Mouse (Mus musculus) olfactory bulb, adult 2 months (tissue): ENCODE measurements around the gene Art2b. TPM values are rescaled to one million over a fixed set of nuclear protein-coding genes. Genes with fewer than 3 reads are reported as not detected.
"Not testable (repeated sequence)": the region's sequence is repeated elsewhere in the genome, so short reads cannot be mapped to it uniquely, and the experiment has no call there.

Experiments used
- H3K27ac ChIP-seq: fragments of 200-500 bp; 2 replicates; pipeline ENCODE4 v1.5.1; 2012; ENCODE audit warnings: low read depth, low read length; ENCODE audit not compliant: insufficient read depth
- H3K4me1 ChIP-seq: fragments of 200-500 bp; 2 replicates; pipeline ENCODE4 v1.6.1; 2012; ENCODE audit warnings: low read length; ENCODE audit not compliant: control insufficient read depth, insufficient read depth
- H3K4me3 ChIP-seq: fragments of 200-500 bp; 2 replicates; pipeline ENCODE4 v1.5.1; 2012; ENCODE audit warnings: mild to moderate bottlenecking, low read depth, low read length, moderate library complexity; ENCODE audit not compliant: insufficient read depth
- CTCF ChIP-seq: fragments of 200-500 bp; IDR thresholded peaks from 2 replicates; pipeline ENCODE4 v1.5.1; 2012; ENCODE audit warnings: low read depth, mild to moderate bottlenecking, low read length, moderate library complexity; ENCODE audit not compliant: insufficient read depth
- POLR2A ChIP-seq: fragments of 200-500 bp; IDR thresholded peaks from 2 replicates; pipeline ENCODE4 v1.6.1; 2012; ENCODE audit warnings: mild to moderate bottlenecking, low read depth, low read length, moderate library complexity; ENCODE audit not compliant: insufficient read depth
- WGBS: fragments of 180-500 bp; shearing (Covaris S2); methylation state at CpG from one replicate; pipeline ENCODE4 v1.1.7; 2018; 5-methylcytosine and 5-hydroxymethylcytosine counted together
- polyA plus RNA-seq: library from polyadenylated mRNA; stranded (reverse); fragments of >200 nt; gene quantifications from 2 replicates; pipeline ENCODE4 v1.2.4, GENCODE M21; 2012; ENCODE audit warnings: low replicate concordance; ENCODE audit not compliant: missing spikeins, insufficient read depth, insufficient read length

Art2b gene
- polyA plus RNA-seq, 1 experiment = not detected

- H3K27ac ChIP-seq = no peak overlapping the region
- H3K4me3 ChIP-seq = no peak overlapping the region
- H3K4me1 ChIP-seq = no peaks in the 10 kb centered on the region
- TF ChIP-seq CTCF = no peak
- TF ChIP-seq POLR2A = no peak
- 66% methylated on average over 3 of the region's 3 CpGs for WGBS
Observed at GRCm38 (mm10) chr7:101574413-101574812, 11.0 kb downstream of the Art2b start.

GRCm38 (mm10) chr7:101573636-101574035, 11.8 kb downstream of the Art2b start:
- WGBS = 93% methylated on average over 12 of the region's 12 CpGs
- H3K4me1 ChIP-seq, H3K4me3 ChIP-seq, H3K27ac ChIP-seq: not testable (repeated sequence)

DNA sequence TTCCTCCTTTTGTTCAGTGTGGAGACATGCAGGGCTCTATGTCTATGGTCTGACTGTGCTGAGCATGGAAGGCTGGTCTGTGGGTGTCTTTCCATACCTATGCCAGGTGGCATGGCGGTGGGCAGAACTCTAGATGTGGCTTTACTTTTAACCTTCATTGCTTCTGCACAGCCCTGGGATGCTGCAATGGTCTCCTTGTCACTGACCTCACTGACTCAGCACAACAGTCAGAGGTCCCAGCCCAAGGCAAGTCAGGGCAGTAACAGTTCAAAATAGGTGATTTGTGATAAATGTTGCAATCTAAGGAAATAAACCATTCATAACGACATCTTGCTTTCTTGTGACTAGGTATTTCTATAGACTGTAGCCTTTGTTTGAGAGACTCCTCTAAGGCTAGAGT, 21.3 kb downstream of the Art2b start:
- H3K27ac ChIP-seq = no peak overlapping the region
- TF ChIP-seq POLR2A = no peak
- no peaks in the 10 kb centered on the region for H3K4me1 ChIP-seq
- no peak overlapping the region for H3K4me3 ChIP-seq
- WGBS = 96% methylated on average over 2 of the region's 2 CpGs

GRCm38 (mm10) chr7:101559393-101559792, 26.0 kb downstream of the Art2b start:
- WGBS = 92% methylated on average over 5 of the region's 5 CpGs
- not testable (repeated sequence) for H3K4me3 ChIP-seq, H3K4me1 ChIP-seq, H3K27ac ChIP-seq

DNA sequence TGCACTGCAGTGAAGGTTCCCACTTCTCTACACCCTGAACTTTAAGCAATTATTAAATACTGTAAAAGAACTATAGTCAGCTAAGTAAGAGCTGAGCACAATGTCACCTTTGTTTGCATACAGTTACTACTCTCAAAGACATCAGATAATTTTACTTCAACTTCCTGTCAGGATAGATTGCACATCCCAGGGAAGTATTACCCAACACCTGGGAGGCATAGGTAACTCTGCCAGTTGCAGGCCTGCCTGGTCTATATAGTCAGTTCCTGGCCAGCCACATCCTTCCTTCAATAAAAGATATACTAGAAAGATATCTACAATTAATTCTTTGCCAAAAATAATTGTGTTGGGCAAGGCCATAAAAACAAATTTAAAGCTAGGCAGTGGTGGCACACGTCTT, 28.0 kb downstream of the Art2b start:
- H3K4me1 ChIP-seq = no peaks in the 10 kb centered on the region
- WGBS = 87% methylated on average over 1 of the region's 1 CpGs
- TF ChIP-seq CTCF (no peak), POLR2A (no peak)
- H3K27ac ChIP-seq = no peak overlapping the region
- no peak overlapping the region for H3K4me3 ChIP-seq

- H3K4me1 ChIP-seq = not testable (repeated sequence)
- 98% methylated on average over 3 of the region's 3 CpGs for WGBS
Observed at GRCm38 (mm10) chr7:101555473-101555872, 29.9 kb downstream of the Art2b start.

GRCm38 (mm10) chr7:101551530-101551929, 33.9 kb downstream of the Art2b start:
- WGBS = 98% methylated on average over 1 of the region's 1 CpGs
- Histone ChIP-seq H3K27ac (no peak overlapping the region), H3K4me1 (no peaks in the 10 kb centered on the region), H3K4me3 (no peak overlapping the region)
- no peak for TF ChIP-seq POLR2A
- TF ChIP-seq CTCF = no peak

More at GRCm38 (mm10) chr7:101555473-101555872, 29.9 kb downstream of the Art2b start:
- H3K4me3 ChIP-seq, H3K27ac ChIP-seq: not testable (repeated sequence)

GRCm38 (mm10) chr7:101550686-101551485, 34.5 kb downstream of the Art2b start:
- Histone ChIP-seq H3K4me3 (no peak overlapping the region), H3K27ac (no peak overlapping the region), H3K4me1 (no peaks in the 10 kb centered on the region)
- TF ChIP-seq CTCF = no peak
- WGBS = 82% methylated on average over 7 of the region's 7 CpGs

DNA sequence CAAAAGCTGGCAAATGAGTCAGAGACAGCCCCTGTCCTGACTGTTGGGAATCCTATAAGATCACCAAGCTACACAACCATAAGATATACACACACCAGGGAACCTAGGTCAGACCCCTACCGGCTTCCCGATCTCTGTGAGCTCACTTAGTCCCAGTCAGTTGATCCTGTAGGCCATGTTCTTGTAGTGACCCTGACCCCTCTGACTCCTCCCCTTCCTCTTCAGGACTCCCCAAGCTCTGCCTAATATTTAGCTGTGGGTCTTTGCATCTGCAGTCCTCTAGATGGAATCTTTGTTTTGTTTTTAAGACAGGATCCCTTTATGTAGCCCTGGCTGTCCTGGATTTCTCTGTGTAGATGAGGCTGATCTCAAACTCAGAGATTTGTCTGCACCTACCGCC, 36.1 kb downstream of the Art2b start:
- Histone ChIP-seq H3K27ac (no peak overlapping the region), H3K4me3 (no peak overlapping the region), H3K4me1 (no peaks in the 10 kb centered on the region)
- TF ChIP-seq CTCF (no peak), POLR2A (no peak)
- 80% methylated on average over 3 of the region's 3 CpGs for WGBS

DNA sequence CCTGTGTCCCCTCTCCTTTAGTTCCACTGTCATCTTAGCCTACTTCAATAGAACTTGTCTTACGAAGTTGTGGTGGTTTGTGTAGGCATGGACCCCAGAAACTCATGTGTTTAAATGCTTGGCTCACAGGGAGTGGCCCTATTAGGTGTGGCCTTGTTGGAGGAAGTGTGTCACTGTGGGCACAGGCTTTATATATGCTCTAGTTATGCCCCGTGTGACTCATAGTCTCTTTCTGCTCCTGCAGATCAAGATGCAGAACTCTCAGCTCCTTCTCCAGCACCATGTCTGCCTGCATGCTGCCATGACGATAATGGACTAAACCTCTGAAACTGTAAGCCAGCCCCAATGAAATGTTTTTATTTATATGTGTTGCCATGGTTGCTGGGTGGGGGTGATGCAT, 37.7 kb downstream of the Art2b start:
- WGBS = 79% methylated on average over 3 of the region's 3 CpGs
- H3K27ac ChIP-seq = no peak overlapping the region
- TF ChIP-seq CTCF (no peak), POLR2A (no peak)
- no peaks in the 10 kb centered on the region for H3K4me1 ChIP-seq
- H3K4me3 ChIP-seq = no peak overlapping the region
